Mouse (Mus musculus) MEL (cell line): Measurements from ENCODE around the gene Zbtb20. TPM values are rescaled to one million over a fixed set of nuclear protein-coding genes. Genes with fewer than 3 reads are reported as not detected.

Source experiments
- DNase-seq: peaks from one replicate; pipeline ENCODE4 v3.0.0; 2011; ENCODE audit warnings: low read depth, low spot score
- H3K27ac ChIP-seq: 2 replicates; pipeline ENCODE4 v1.5.1; 2012; ENCODE audit warnings: low read depth, mild to moderate bottlenecking, control low read depth, low read length, moderate library complexity; ENCODE audit not compliant: control insufficient read depth
- H3K27me3 ChIP-seq, 2 experiments: fragments of 150-350 bp in 1 of 2; sonication (generic) in 1 of 2; 2 replicates each; pipeline ENCODE4 v1.6.1; 2012; ENCODE audit warnings: low read length in 2 of 2, mild to moderate bottlenecking in 2 of 2, improper control_type of control experiment in 1 of 2, moderate library complexity in 1 of 2; ENCODE audit not compliant: insufficient read depth in 2 of 2, control insufficient read depth in 1 of 2
- H3K36me3 ChIP-seq, 2 experiments: 2 replicates each; pipeline ENCODE4 v1.6.1; 2012 to 2014; ENCODE audit warnings: low read length in 2 of 2, improper control_type of control experiment in 1 of 2, inconsistent platforms in 1 of 2, mild to moderate bottlenecking in 1 of 2; ENCODE audit not compliant: insufficient read depth in 2 of 2, control insufficient read depth in 1 of 2
- H3K4me1 ChIP-seq, 2 experiments: fragments of 150-350 bp in 1 of 2; sonication (generic) in 1 of 2; 2 replicates each; pipeline ENCODE4 v1.6.1; 2012; ENCODE audit warnings: low read length in 2 of 2, improper control_type of control experiment in 1 of 2, mild to moderate bottlenecking in 1 of 2; ENCODE audit not compliant: insufficient read depth in 2 of 2, control insufficient read depth in 1 of 2
- H3K4me3 ChIP-seq, 2 experiments: fragments of 150-350 bp in 1 of 2; sonication (generic) in 1 of 2; 2 replicates each; pipeline ENCODE4 v1.5.1; 2012; ENCODE audit warnings: low read depth in 2 of 2, low read length in 2 of 2, mild to moderate bottlenecking in 2 of 2, moderate library complexity in 2 of 2, control low read depth in 1 of 2, improper control_type of control experiment in 1 of 2; ENCODE audit not compliant: control insufficient read depth in 1 of 2, insufficient read depth in 1 of 2
- H3K79me2 ChIP-seq: 2 replicates; pipeline ENCODE4 v1.6.1; 2012; ENCODE audit warnings: mild to moderate bottlenecking, low read length, moderate library complexity; ENCODE audit not compliant: control insufficient read depth, poor library complexity, insufficient read depth
- H3K9ac ChIP-seq: 2 replicates; pipeline ENCODE4 v1.6.1; 2012; ENCODE audit warnings: low read depth, mild to moderate bottlenecking, control low read depth, low read length, moderate library complexity; ENCODE audit not compliant: control insufficient read depth, poor library complexity, severe bottlenecking
- H3K9me3 ChIP-seq: fragments of 150-350 bp; sonication (generic); replicated peaks from 2 replicates; pipeline ENCODE4 v1.6.1; 2012; ENCODE audit warnings: mild to moderate bottlenecking, low read length, improper control_type of control experiment, moderate library complexity; ENCODE audit not compliant: insufficient read depth
- CHD1 ChIP-seq: IDR thresholded peaks from 2 replicates; pipeline ENCODE4 v1.6.1; 2012; ENCODE audit warnings: low read depth, mild to moderate bottlenecking, inconsistent platforms, low read length, improper control_type of control experiment
- E2F4 ChIP-seq: IDR thresholded peaks from 2 replicates; pipeline ENCODE4 v1.6.1; 2011; ENCODE audit warnings: low read depth, low read length, improper control_type of control experiment, borderline replicate concordance
- ELF1 ChIP-seq: IDR thresholded peaks from 2 replicates; pipeline ENCODE4 v1.6.1; 2014; ENCODE audit warnings: low read depth, mild to moderate bottlenecking, inconsistent platforms, low read length, improper control_type of control experiment, moderate library complexity
- EP300 ChIP-seq, 2 experiments: IDR thresholded peaks; 2 replicates each; pipeline ENCODE4 v1.6.1; 2011; ENCODE audit warnings: improper control_type of control experiment in 2 of 2, low read length in 2 of 2, low read depth in 1 of 2, mild to moderate bottlenecking in 1 of 2
- ETS1 ChIP-seq: IDR thresholded peaks from 2 replicates; pipeline ENCODE4 v1.6.1; 2012; ENCODE audit warnings: low read depth, mild to moderate bottlenecking, inconsistent platforms, low read length, improper control_type of control experiment, moderate library complexity
- GABPA ChIP-seq: IDR thresholded peaks from 2 replicates; pipeline ENCODE4 v1.6.1; 2012; ENCODE audit warnings: low read depth, mild to moderate bottlenecking, inconsistent platforms, low read length, improper control_type of control experiment, moderate library complexity
- GATA1 ChIP-seq: IDR thresholded peaks from 2 replicates; pipeline ENCODE4 v1.6.1; 2011; ENCODE audit warnings: low read depth, low read length, improper control_type of control experiment
- HCFC1 ChIP-seq: IDR thresholded peaks from 2 replicates; pipeline ENCODE4 v1.6.1; 2012; ENCODE audit warnings: low read depth, mild to moderate bottlenecking, inconsistent platforms, low read length, improper control_type of control experiment, moderate library complexity
- KAT2A ChIP-seq: conservative IDR thresholded peaks from 2 replicates; pipeline ENCODE4 v1.6.1; 2012; ENCODE audit warnings: low read depth, low read length, improper control_type of control experiment, inconsistent platforms
- MAX ChIP-seq: IDR thresholded peaks from 2 replicates; pipeline ENCODE4 v1.6.1; 2011; ENCODE audit warnings: low read length, improper control_type of control experiment
- MAZ ChIP-seq: IDR thresholded peaks from 2 replicates; pipeline ENCODE4 v1.6.1; 2012; ENCODE audit warnings: low read depth, mild to moderate bottlenecking, inconsistent platforms, low read length, improper control_type of control experiment
- MEF2A ChIP-seq: IDR thresholded peaks from 2 replicates; pipeline ENCODE4 v1.6.1; 2014; ENCODE audit warnings: low read depth, mild to moderate bottlenecking, inconsistent platforms, low read length, improper control_type of control experiment; ENCODE audit not compliant: poor library complexity, insufficient replicate concordance, severe bottlenecking; ENCODE audit errors: extremely low read depth
- MYB ChIP-seq: IDR thresholded peaks from 2 replicates; pipeline ENCODE4 v1.6.1; 2011; ENCODE audit warnings: mild to moderate bottlenecking, low read depth, low read length, improper control_type of control experiment
- NELFE ChIP-seq: IDR thresholded peaks from 2 replicates; pipeline ENCODE4 v1.6.1; 2011; ENCODE audit warnings: low read depth, low read length, improper control_type of control experiment
- POLR2AphosphoS5 ChIP-seq: IDR thresholded peaks from 2 replicates; pipeline ENCODE4 v1.6.1; 2012; ENCODE audit warnings: low read depth, borderline replicate concordance, mild to moderate bottlenecking, inconsistent platforms, low read length, moderate library complexity, mixed read lengths
- RAD21 ChIP-seq: IDR thresholded peaks from 2 replicates; pipeline ENCODE4 v1.6.1; 2011; ENCODE audit warnings: mild to moderate bottlenecking, low read depth, low read length, improper control_type of control experiment
- SMC3 ChIP-seq: IDR thresholded peaks from 2 replicates; pipeline ENCODE4 v1.6.1; 2011; ENCODE audit warnings: low read depth, low read length, improper control_type of control experiment
- TAL1 ChIP-seq: IDR thresholded peaks from 2 replicates; pipeline ENCODE4 v1.6.1; 2012; ENCODE audit warnings: mild to moderate bottlenecking, inconsistent platforms, low read length, moderate library complexity, mixed read lengths
- TCF12 ChIP-seq: IDR thresholded peaks from 2 replicates; pipeline ENCODE4 v1.6.1; 2014; ENCODE audit warnings: low read depth, mild to moderate bottlenecking, inconsistent platforms, low read length, improper control_type of control experiment, moderate library complexity
- USF1 ChIP-seq: IDR thresholded peaks from 2 replicates; pipeline ENCODE4 v1.6.1; 2014; ENCODE audit warnings: low read depth, mild to moderate bottlenecking, inconsistent platforms, low read length, improper control_type of control experiment, moderate library complexity
- polyA plus RNA-seq, 2 experiments: library from polyadenylated mRNA; stranded (reverse) in 1 of 2; unstranded in 1 of 2; fragments of >175 nt in 1 of 2; fragments of >200 nt in 1 of 2; gene quantifications; 2 replicates each; pipeline versions ENCODE4 v1.2.1 to v1.2.4; 2012; ENCODE audit warnings: low replicate concordance in 2 of 2, low read depth in 1 of 2; ENCODE audit not compliant: insufficient read length in 2 of 2, insufficient read depth in 1 of 2, missing spikeins in 1 of 2
- total RNA-seq: library from RNA; depleted of rRNA; stranded (reverse); fragments of 300-350 nt; gene quantifications from 2 replicates; pipeline ENCODE4 v1.2.3, GENCODE M21; 2012

Gene Zbtb20
- total and polyA plus RNA-seq, 3 experiments, result 0.17 to 0.27 TPM; not detected in 1

GRCm38 (mm10) chr16:43397629-43398323, 522.1 kb downstream of the Zbtb20 start:
- no peak for TF ChIP-seq EP300 (IDR thresholded peaks at IDR 0.05; ENCODE audit: low read depth in 1 of 2, low read length in 2 of 2)
- TF ChIP-seq TCF12, result no peak
- TF ChIP-seq CHD1, result no peak
- no peak for TF ChIP-seq NELFE
- TF ChIP-seq MYB, result no peak
- TF ChIP-seq HCFC1, result no peak
- no peak for TF ChIP-seq MAX
- Histone ChIP-seq H3K9me3 (no peaks in the 10 kb centered on the region), H3K27me3 (no peaks in the 10 kb centered on the region; a peak in 1 of 4 replicates), H3K36me3 (no peaks in the 10 kb centered on the region), H3K4me3 (no peak overlapping the region), H3K9ac (no peak overlapping the region), H3K79me2 (no peaks in the 10 kb centered on the region), H3K4me1 (no peaks in the 10 kb centered on the region), H3K27ac (no peak overlapping the region)
- no peak for DNase-seq

GRCm38 (mm10) chr16:43399428-43399827, 523.7 kb downstream of the Zbtb20 start:
- DNase-seq, result no peak
- Histone ChIP-seq H3K4me3 (no peak overlapping the region), H3K9me3 (no peaks in the 10 kb centered on the region), H3K4me1 (no peaks in the 10 kb centered on the region), H3K27ac (no peak overlapping the region), H3K9ac (no peak overlapping the region), H3K36me3 (no peaks in the 10 kb centered on the region), H3K79me2 (no peaks in the 10 kb centered on the region), H3K27me3 (peaks cover 0 to 1% of the 10 kb centered on the region in 2 experiments; a peak in 1 of 4 replicates)
- TF ChIP-seq POLR2AphosphoS5 (no peak), SMC3 (no peak), MAZ (no peak), USF1 (no peak), GATA1 (no peak), E2F4 (no peak), ELF1 (no peak), KAT2A (no peak)

- DNase-seq, result no peak
Measured at GRCm38 (mm10) chr16:43400046-43400445, 524.4 kb downstream of the Zbtb20 start.

More at GRCm38 (mm10) chr16:43400046-43400445, 524.4 kb downstream of the Zbtb20 start:
- Histone ChIP-seq H3K27me3 (peaks cover 0 to 1% of the 10 kb centered on the region in 2 experiments; a peak in 1 of 4 replicates), H3K36me3 (no peaks in the 10 kb centered on the region), H3K9me3 (no peaks in the 10 kb centered on the region), H3K4me1 (no peaks in the 10 kb centered on the region), H3K4me3 (no peak overlapping the region), H3K79me2 (no peaks in the 10 kb centered on the region), H3K27ac (no peak overlapping the region), H3K9ac (no peak overlapping the region)
- TF ChIP-seq CHD1, result no peak
- no peak for TF ChIP-seq ELF1
- no peak for TF ChIP-seq ETS1
- no peak for TF ChIP-seq KAT2A
- TF ChIP-seq TAL1, result no peak
- TF ChIP-seq GABPA, result no peak
- no peak for TF ChIP-seq GATA1
- no peak for TF ChIP-seq EP300 (IDR thresholded peaks at IDR 0.05; ENCODE audit: low read depth in 1 of 2, low read length in 2 of 2)
- TF ChIP-seq MEF2A, result no peak
- TF ChIP-seq RAD21, result no peak
- TF ChIP-seq HCFC1, result no peak
- TF ChIP-seq USF1, result no peak
- TF ChIP-seq, all 39 proteins: peak for 0
